Mouse (Mus musculus) embryonic fibroblast, embryonic 13.5 days (primary cell): ENCODE data around the gene Dlg1.

ENCODE experiments used
- CTCF ChIP-seq: IDR thresholded peaks from 2 replicates; pipeline ENCODE4 v1.5.1; 2011; ENCODE audit warnings: mild to moderate bottlenecking, control low read depth, low read length, moderate library complexity, borderline replicate concordance; ENCODE audit not compliant: insufficient read depth
- POLR2A ChIP-seq: IDR thresholded peaks from 2 replicates; pipeline ENCODE4 v1.6.1; 2011; ENCODE audit warnings: low read depth, mild to moderate bottlenecking, control low read depth, low read length, moderate library complexity

DNA sequence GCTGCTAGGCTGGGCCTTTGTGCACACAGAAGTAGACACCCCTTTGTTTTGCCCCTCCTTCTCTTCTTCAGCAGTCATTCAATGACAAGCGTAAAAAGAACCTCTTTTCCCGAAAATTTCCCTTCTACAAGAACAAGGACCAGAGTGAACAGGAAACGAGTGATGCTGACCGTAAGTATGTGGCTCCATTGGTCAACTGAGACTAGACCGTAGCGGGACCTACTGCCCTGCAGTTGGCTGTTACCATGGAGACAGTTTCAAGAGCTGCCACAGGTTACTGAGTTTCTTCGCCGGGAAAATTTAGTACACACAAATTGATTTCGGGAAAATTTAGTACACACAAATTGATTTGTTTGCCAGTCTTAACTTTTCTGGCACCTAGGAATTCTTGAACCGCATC lies 183.5 kb downstream of the Dlg1 start:
- TF ChIP-seq CTCF: no peak
- no peak for TF ChIP-seq POLR2A
